Mouse (Mus musculus): ENCODE measurements around the gene Cfap44. TPM values are rescaled to one million over a fixed set of nuclear protein-coding genes. Genes with fewer than 3 reads are reported as not detected.

The Cfap44 gene
- total RNA-seq (2017): not detected in 2 replicates

DNA sequence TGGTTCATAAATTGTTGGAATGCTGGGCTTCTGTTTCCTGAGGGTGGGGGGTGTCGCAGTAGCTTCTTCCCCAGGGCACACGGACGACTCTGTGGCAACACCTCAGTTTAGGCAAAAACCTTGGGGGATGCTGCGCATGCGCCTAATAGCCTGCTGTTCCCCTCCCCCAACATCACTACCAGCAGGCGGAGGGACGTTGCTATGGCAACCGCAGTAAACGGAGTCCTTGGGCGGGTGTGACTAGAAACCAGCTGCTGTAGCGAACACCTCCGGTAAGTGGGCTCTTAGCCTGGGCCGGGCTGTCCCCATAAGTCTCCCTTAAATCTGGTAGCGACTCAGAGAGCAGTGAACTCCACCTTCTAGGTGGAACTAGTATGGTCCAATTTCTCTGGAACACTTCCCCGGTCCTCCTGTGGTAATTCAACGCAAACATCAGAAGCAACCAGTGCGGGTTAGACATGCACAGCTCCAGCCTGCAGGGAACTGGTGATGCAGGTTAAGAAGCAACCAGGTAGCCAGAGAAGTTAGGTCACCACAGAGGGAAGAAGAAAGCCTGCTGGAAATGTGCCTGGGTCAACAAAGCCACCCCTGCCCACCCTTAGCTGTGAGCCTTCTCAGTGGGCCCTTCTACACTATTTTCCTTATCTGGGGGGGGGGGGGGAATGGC is at the start of gene Cfap44:
TSS of gene Cfap44 (plus strand) at position 220 of the 667 bp plus-strand sequence.
- peak; percentile 89 for ATAC-seq (replicated peaks; ENCODE audit: low read depth, poor library complexity, severe bottlenecking)

DNA sequence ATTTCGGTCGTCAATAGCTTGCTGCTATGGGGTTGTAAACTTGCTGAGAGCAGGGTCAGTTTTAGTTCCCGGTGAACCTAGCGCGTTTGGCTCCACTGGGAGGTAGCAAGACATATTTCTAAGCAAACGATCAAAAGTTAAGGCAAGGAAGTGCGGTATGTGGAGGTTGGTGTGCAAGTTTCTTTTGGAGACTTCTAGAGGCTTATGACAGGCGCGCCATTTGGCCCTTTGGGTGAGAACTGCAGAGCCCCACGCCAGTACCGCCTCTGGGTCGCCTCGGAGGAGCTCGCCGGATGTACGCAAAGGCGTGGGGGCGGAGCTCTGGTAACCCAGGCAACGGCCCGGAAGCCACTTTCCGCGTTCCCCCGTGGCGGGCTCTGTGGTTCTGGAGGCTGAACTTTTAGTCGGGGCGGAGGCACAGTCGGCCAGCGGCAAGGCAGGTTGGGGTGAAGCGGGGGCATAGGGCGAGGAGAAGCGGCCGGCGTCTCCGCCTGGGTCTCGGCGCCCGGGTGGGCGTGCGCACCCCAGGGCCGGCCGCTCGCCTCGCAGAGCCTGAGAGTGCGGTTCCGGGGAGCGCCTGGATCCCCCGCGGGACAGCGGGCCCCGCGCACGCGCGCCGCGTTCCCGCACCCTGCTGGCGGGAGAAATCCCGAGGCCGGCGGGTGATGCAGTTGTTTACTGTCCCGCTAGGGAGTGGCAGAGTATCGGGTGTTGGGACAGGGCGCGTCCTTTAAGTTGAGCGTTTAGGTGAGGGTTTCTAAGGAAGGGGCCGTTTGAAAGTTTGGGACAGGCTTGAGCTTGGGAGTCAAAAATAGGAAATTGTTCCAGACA is 47.3 kb upstream of the Cfap44 start, which contains the start of gene Spice1:
TSS of gene Spice1 (plus strand) at position 51 of the 831 bp plus-strand sequence.
- peak; percentile 91 for ATAC-seq (replicated peaks; ENCODE audit: low read depth, poor library complexity, severe bottlenecking)

DNA sequence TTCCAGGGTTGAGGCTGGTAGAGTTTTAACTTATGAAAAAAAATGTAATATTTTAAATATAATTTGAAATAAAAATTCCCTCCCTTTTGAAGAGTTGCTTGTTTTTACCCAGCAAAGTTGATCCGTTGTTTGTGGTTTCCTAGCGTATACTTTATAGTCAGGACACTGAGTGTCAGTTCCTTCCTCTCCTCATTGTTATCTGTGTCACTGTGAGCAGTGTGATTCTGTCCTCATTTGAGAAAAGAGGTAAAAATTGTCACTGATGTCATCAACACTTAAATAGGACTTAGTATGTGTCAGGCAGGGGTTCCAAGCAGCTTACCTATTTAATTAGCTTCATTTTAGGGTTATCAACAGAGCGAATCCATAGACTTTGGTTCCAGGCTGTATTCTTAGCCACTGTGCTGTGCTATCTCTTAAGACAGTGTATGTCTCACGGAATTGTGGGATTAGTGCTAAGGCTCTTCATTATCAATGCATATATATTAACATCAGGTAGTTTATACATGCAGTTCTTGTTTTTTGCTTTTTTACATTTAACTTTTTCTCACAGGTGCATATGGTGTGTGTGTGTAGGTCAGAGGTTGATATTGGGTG is 44.7 kb upstream of the Cfap44 start:
- ATAC-seq (replicated peaks; ENCODE audit: low read depth, poor library complexity, severe bottlenecking): peak; percentile 44

DNA sequence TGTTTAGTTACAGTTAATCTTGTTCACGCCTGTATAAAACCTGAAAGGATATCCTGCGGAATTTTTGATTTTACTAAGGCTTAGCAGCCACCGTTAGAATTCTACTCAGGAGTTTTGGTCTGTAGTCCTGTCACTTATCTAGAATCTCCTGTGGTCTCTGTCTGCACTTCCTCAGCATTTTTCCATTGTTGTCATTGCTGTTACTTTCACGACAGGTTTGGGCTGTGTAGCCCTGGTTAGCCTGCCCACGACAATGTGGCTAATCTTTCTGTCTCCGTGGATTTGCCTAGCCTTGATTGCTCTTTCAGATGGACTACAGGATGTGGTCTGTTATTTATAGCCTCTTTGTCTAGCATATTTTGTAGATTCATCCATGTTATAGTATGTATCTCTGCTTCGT is 38.3 kb upstream of the Cfap44 start:
- ATAC-seq (replicated peaks; ENCODE audit: low read depth, poor library complexity, severe bottlenecking): peak; percentile 83

DNA sequence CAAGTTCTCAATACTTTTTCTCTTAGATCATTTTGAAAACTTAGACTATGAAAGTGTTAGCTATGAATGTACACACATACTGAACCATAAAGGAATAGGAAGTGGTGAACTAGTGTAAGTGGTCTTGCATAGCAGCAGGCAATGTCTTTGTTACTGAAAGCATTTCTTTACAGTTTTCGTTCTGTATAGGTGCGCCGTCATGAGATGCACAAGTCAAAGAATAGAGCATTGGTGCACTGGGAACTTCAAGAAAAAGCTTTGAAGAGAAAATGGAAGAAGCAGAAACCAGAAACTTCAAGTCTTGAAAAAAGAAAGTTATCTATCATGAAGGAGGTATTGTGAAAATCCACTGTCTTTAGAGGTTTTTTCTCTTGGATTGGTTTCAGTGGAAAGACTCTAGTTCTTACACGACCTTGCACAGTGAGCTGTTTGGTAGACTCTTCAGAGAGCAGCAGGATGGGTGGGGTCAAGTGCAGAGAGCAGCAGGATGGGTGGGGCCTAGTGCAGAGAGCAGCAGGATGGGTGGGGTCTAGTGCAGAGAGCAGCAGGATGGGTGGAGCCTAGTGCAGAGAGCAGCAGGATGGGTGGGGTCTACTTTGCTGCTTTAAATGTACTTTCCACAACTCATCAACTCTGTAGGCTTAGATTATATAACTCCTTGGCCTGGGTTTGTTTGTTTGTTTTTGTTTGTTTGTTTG is 36.9 kb upstream of the Cfap44 start:
- ATAC-seq (replicated peaks; ENCODE audit: low read depth, poor library complexity, severe bottlenecking): peak; percentile 94

DNA sequence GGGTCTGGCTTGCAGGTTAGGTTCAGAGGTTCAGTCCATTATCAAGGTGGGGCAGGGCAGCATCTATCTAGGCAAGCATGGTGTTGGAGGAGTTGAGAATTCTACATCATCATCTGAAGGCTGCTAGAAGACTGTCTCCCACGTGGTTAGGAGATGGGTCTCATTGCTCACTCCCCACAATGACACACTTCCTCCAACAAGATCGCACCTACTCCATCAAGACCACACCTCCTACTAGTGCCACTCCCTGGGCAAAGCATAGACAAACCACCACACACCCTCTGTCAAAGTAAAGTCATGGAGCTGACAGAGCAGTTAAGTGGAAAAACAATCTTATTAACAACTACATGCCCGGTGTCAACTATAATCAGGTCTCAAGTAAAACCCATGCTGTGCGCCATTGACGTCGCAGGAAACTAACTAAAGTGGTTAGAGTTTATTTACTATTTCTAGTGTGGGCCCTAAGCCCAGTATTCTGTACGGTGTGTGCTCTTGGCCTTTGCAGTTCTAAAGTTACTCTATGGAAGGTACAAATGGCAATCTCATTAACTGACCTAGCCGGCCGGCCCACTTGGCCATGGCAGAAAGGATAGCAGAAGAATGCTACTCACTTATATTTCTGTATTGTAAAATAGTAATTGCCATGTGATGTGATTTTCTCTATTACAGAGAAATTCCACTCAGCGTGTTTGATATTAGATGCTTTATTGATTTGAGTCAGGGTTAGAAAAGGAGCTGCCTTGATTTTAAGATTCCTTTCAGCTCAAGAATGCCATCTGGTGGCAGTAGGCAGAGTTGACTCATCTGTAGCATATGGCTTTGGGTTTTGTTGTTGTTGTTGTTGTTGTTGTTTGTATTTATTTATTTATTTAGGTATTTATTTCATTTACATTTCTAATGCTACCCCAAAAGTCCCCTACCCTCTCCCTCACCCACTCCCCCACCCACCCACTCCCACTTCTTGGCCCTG is 32.4 kb upstream of the Cfap44 start:
- peak; percentile 55 for ATAC-seq (replicated peaks; ENCODE audit: low read depth, poor library complexity, severe bottlenecking)

DNA sequence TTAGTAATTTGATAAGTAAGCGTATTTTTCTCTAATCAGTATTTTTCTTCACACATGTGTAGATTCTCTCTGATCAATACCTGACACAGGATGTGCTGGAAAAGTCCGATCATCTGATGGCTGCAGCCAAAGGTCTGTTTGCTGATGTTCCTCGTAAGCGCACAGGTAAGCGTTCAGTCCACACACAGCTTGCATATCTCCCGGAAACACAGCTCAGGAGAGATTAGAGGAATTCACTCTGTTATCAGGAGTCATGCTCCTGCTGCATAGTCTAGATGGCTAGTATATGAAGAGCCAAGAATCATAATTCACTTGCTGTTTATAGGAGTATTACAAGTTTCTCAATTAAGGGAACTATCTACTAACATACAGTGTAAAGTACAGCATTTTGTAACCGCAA is 29.1 kb upstream of the Cfap44 start:
- ATAC-seq (replicated peaks; ENCODE audit: low read depth, poor library complexity, severe bottlenecking): no peak

DNA sequence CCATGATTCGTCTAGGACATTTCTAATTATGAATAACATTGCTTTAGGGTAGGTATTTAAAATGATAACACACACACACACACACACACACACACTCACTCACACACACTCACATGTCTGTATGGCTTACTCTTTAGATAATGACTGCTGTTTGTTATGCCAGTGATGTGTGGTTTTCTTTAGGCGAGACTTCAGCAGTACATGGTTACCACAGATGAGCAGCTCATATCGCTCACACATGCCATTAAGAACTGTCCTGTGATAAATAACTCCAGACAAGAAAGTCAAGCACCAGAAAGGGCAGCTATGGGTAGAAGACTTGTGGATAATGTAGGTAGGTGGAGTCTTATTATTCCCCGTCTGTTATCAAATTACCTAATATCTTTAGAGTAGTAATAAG is 19.1 kb upstream of the Cfap44 start:
- ATAC-seq (replicated peaks; ENCODE audit: low read depth, poor library complexity, severe bottlenecking): peak; percentile 69

DNA sequence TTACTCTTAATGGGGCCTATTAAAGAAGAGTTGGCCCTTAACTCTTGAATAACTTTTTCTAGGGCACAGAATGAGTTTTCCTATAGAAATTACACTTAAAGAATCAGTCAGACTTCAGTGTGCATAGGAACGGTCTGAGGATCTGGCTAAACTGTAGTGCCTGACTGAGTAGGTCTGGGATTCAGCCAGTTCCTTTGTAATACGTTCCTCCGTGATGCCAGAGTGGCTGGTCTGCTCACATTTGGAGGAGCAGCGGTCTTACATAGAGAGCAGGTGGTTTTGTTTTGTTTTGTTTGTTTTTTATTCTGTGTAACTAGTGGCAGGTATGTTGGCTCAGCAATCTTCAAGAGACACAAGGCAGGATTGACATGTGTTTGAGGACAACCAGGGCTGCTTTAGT is 14.6 kb upstream of the Cfap44 start:
- ATAC-seq (replicated peaks; ENCODE audit: low read depth, poor library complexity, severe bottlenecking): no peak

DNA sequence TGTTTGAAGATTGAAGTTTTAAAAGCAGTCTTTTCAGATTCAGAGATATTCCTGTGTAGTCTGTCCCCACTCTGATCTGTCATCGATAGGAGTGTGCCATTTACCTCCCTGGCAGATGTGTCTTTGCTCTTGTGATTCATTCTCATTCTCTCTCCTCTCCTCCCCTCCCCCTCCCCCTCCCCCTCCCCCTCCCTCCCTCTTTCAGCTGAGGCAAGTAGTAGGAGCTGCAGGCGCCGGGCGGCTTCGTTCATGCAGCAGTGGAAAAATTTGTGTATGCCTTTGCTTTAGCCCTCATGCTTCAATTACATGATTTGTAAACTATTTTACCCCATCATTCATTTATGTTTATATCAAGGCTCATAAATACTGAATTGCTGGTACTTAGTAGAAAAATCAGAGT is 13.0 kb upstream of the Cfap44 start:
- no peak for ATAC-seq (replicated peaks; ENCODE audit: low read depth, poor library complexity, severe bottlenecking)

DNA sequence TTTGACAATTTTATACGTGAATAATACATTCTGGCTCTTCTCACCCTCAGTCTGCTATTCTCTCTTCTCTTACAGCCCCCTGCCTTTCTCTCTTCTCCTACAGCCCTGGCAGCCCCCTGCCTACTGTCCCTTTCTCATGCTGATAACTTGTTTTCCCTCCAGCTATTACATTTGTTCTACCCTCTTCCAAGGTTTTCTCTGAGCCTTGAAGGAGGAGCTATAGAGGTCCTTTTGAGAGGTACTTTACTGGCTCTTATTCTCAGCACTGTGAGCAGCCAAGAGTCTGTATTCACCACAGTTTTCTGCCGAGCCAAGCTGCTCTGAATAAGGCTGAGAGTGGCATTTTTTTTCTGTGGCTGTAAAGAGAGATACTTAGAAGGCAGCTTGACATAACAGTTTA is 11.0 kb upstream of the Cfap44 start:
- no peak for ATAC-seq (replicated peaks; ENCODE audit: low read depth, poor library complexity, severe bottlenecking)

DNA sequence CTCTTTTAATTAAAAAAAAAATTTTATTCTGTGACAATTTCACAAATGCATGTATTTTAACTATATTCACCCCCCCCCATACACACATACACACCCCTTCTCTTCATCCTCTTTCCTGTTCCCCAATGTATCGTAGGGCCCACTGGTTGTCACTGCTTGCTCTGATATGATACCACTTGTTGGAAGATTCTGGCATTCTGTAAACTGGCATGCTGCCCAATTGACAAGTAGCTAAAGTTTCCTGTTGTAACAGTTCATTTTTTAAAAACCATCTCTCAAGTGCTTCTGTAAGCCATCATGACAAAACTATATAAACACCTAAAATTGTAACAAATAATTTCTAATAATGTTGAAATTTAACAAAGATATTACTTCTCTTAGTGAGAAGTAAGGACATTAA is 10.3 kb upstream of the Cfap44 start:
- ATAC-seq (replicated peaks; ENCODE audit: low read depth, poor library complexity, severe bottlenecking): no peak

DNA sequence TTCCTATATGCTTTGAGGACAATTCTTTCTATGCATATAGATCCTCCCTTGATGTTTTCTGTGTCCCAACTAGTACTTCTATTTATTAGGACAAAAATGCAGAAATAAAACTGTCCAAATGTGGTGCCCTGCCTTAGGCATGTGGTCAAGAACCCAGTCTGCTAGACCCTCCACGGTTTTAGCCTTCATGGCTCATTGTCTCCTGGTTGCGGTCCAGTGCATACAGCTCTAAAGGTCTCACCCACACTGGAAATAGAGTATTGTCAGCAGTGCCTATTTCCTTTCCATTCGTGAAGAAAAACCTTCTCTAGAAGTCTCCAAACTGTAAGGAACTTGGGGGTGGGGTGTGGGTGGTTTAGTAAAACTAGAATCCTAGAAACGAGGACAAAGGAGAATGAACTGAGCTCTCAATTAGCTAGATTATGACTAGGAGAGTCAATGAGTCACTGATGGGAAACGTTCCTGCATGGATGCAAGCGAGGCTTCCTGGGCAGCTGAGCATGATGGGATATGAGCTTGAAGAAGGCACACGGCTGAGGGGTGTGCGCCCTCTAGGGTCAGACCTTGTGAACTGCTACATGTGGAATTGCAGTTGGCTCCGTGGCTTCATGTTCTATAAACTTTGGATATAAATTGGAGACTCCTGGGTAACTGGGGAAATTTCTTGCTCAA is 2.6 kb upstream of the Cfap44 start:
- peak; percentile 68 for ATAC-seq (replicated peaks; ENCODE audit: low read depth, poor library complexity, severe bottlenecking)

DNA sequence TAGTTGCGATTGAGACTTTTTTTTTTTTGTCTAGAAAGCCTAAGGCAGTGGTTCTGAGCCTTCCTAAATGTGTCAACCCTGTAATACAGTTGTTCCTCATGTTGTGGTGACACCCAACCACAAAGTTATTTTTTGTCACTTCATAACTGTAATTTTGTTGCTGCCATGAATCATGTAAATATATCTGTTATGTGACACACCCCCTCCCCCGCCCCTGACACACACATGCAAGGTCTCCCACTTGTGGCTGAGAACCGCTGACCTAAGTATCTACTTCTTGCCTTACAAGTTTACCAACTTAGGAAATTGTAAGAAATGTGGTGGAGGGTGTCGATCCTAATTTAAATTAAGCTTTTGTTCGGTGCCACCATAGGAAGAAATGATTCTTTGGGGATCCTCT is 10.3 kb downstream of the Cfap44 start:
- ATAC-seq (replicated peaks; ENCODE audit: low read depth, poor library complexity, severe bottlenecking): peak; percentile 77

DNA sequence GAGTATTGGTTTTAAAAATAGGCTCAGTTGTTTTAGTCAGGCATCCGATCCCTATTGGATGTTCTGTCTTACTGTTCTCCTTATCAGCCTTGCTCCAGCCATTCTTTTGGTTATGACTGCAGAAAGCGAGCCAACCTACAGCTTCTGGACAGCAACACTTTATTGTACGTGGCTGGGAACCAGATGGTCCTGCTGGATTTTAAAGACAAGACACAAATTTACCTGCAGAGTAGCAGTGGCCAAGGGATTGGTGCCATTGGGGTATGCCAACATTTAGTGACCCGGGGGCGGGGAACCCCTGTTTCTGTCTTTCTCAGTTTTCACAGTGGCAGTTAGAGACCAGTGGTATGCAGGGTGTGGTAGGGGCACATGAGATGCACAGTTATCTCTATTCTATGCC is 12.6 kb downstream of the Cfap44 start:
- ATAC-seq (replicated peaks; ENCODE audit: low read depth, poor library complexity, severe bottlenecking): no peak

DNA sequence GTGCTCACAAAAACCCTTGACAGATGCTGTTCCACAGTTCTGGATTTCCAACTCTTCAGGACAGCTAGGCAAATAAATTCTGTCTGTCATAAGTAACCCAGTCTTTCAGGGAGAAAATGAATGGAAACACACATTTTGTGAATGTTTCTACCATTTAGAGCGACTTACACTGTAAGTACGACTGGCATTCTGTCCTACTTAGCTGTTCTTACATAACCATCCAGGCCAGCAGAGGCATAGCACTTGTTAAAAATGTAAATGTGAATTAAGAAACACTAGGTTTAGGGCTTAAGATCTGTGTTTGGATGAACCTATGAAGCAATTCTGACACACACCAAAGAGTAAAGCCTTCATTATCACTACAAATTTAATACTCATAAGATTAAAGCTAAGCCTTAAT is 13.7 kb downstream of the Cfap44 start:
- no peak for ATAC-seq (replicated peaks; ENCODE audit: low read depth, poor library complexity, severe bottlenecking)

DNA sequence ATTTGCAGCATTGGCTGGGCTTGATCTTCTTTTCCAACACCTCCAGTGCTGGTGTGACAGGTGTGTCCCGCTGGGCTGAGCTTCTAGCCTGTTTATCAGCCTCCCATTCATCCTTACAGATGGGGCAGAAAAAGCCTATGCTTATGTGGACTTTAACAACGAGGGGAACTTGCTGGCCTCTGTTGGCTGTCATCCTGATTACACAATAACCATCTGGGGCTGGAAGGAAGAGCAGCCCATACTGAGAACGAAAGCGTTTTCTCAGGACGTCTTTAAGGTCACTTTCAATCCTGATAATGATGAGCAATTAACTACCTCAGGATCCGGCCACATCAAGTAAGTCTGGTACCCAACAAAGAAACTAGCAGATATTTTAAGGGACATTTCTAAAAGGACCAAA is 15.6 kb downstream of the Cfap44 start:
- ATAC-seq (replicated peaks; ENCODE audit: low read depth, poor library complexity, severe bottlenecking): peak; percentile 50

DNA sequence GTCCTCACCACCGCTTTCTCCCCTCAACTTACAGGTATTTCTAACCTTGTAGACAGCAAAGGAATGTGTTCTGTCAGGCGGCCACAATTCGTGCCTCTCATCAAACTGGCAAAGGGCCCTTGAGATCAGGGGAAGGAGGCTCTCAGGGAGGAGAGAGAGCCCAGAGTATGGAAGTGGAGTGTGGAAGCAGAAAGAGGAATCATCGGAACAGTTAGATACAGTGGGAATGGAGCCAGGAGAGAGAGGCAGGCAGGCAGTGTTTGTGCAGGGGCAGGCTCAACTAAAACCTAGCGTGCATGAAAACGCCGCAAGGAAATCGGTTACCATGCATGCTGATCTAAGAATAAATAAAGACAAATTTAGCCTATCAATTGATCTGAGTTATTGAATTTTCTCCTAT is 23.0 kb downstream of the Cfap44 start:
- ATAC-seq (replicated peaks; ENCODE audit: low read depth, poor library complexity, severe bottlenecking): no peak

DNA sequence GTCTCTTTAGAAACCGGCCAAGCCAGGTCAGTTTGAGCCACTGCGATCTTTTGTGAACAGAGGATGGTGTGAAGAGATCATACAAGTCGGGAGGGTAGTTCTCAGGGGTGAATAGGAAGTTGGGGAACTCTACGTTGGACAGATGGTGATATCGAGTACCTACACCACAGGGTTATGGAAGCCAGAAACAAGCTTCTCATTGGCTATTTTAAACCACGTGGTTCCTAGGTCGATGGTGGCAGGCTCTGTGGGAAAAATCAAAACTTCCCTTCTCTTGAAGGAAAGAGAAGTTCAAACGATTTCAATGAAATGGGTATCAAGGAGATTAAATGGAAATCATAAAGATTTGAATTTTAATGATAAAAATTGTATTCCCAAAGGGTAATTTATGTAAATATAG is 27.1 kb downstream of the Cfap44 start:
- ATAC-seq (replicated peaks; ENCODE audit: low read depth, poor library complexity, severe bottlenecking): no peak
